Comparison of ENCODE assay signal across 18 mouse cellular contexts in genomic region chr1:186964143-186964875, GRCm38 (mm10). TPM values are rescaled to one million over a fixed set of nuclear protein-coding genes. Genes with fewer than 3 reads are reported as not detected.
"Had no signal": no experiment of that assay in that cellular context is flagged by ENCODE, and none has a peak within 500 bp of the region (broad histone marks: within the 10 kb centered on the region; RNA-seq: fewer than 3 reads in every experiment).

No protein-coding gene starts in this region.

- H3K4me1 ChIP-seq: kidney, embryonic 15.5 days; limb, embryonic 15.5 days; liver, embryonic 12.5 days; lung, embryonic 15.5 days; midbrain, embryonic 12.5 days had no signal

- H3K27ac ChIP-seq: kidney, embryonic 15.5 days; layer of hippocampus, adult 2 months; limb, embryonic 15.5 days; liver, embryonic 12.5 days; lung, embryonic 15.5 days; midbrain, embryonic 12.5 days had no signal

- H3K27me3 ChIP-seq: kidney, embryonic 15.5 days; limb, embryonic 15.5 days; liver, embryonic 12.5 days; lung, embryonic 15.5 days; midbrain, embryonic 12.5 days had no signal

- H3K36me3 ChIP-seq: kidney, embryonic 15.5 days; limb, embryonic 15.5 days; liver, embryonic 12.5 days; lung, embryonic 15.5 days; midbrain, embryonic 12.5 days had no signal

- DNase-seq: kidney, adult 2 months; kidney, postnatal 36 days; left cerebral cortex, postnatal 4 days; retina, postnatal 1 day; right cerebral cortex, postnatal 14 days; thymus, adult 18-20 months; thymus, postnatal 14 days had no signal

- ATAC-seq: hindbrain, embryonic 16.5 days; inflammation-experienced regulatory T-cells, adult 6 months; liver, embryonic 12.5 days had no signal

- H3K9ac ChIP-seq: kidney, embryonic 15.5 days; limb, embryonic 15.5 days; liver, embryonic 12.5 days; lung, embryonic 15.5 days; midbrain, embryonic 12.5 days had no signal

- H3K4me3 ChIP-seq: kidney, embryonic 15.5 days; layer of hippocampus, adult 2 months; limb, embryonic 15.5 days; liver, embryonic 12.5 days; lung, embryonic 15.5 days; midbrain, embryonic 12.5 days had no signal

- H3K4me2 ChIP-seq: kidney, embryonic 15.5 days; limb, embryonic 15.5 days; liver, embryonic 12.5 days; lung, embryonic 15.5 days; midbrain, embryonic 12.5 days had no signal

RNA-seq across cellular contexts. Expression of gene D1Pas1, which starts 2.9 kb away (rescaled TPM):
- total RNA-seq: midbrain, postnatal 0 days had no signal
- polyA plus RNA-seq: inflammation-experienced regulatory T-cells, adult 6 months; liver, embryonic 12.5 days; liver, embryonic 16.5 days; lung, embryonic 15.5 days; stomach, embryonic 16.5 days had no signal
